Mouse (Mus musculus): ENCODE measurements at regions not wholly inside any gene's neighbourhood (a gene's known extent, or its start where the extent isn't known, plus 50 kb on each side); places are given as distances from the start of the nearest gene placed in this dataset.
A peak's percentile ranks its signal among the peaks of the same experiment; 100 is the strongest.

GRCm38 (mm10) chr3:154472426-154472825 is 124.1 kb upstream of the Cryz start:
- Histone ChIP-seq H3K27ac (ENCODE audit: insufficient read depth, low read depth) (no peak overlapping the region), H3K36me3 (replicated peaks in 1 of 2; ENCODE audit: control insufficient read depth in 1 of 2, insufficient read depth in 1 of 2, low read length in 1 of 2) (no peaks in the 10 kb centered on the region), H3K9me3 (replicated peaks; ENCODE audit: low read length) (no peaks in the 10 kb centered on the region), H3K79me2 (replicated peaks; ENCODE audit: control insufficient read depth, extremely low read depth, insufficient read depth, poor library complexity, severe bottlenecking) (no peaks in the 10 kb centered on the region), H3K4me1 (ENCODE audit: control insufficient read depth in 1 of 2, insufficient read depth in 2 of 2) (no peaks in the 10 kb centered on the region), H3K9ac (ENCODE audit: insufficient read depth, low read depth) (no peak overlapping the region), H3K4me2 (ENCODE audit: insufficient read depth, low read depth, poor library complexity, severe bottlenecking) (no peak overlapping the region), H3K27me3 (replicated peaks) (no peaks in the 10 kb centered on the region), H3K4me3 (replicated peaks in 1 of 3; ENCODE audit: low read depth in 2 of 3, low read length in 2 of 3, poor library complexity in 1 of 3) (no peak overlapping the region)
- DNase-seq (ENCODE audit: extremely low read depth), result no peak
- dilution Hi-C loops (cut with MboI; ENCODE audit: extremely low pct_ligation_motif_present, extremely low pct_unique_long_range_greater_than_20kb, low sequenced_read_pairs) (no loop called here), in situ Hi-C loops (cut with MboI; ENCODE audit: low pct_ligation_motif_present, low pct_unique_long_range_greater_than_20kb, low sequenced_read_pairs) (no loop called here)
- TF ChIP-seq MAX (IDR thresholded peaks at IDR 0.05; ENCODE audit: low read length) (no peak), MAZ (IDR thresholded peaks at IDR 0.05; ENCODE audit: low read depth, low read length) (no peak), TBP (conservative IDR thresholded peaks at IDR 0.05; ENCODE audit: low read depth, low read length) (no peak), TCF12 (IDR thresholded peaks at IDR 0.05; ENCODE audit: low read depth, low read length) (no peak)

GRCm38 (mm10) chr3:154467581-154468374 is 128.7 kb upstream of the Cryz start:
- Histone ChIP-seq H3K36me3 (replicated peaks in 1 of 2; ENCODE audit: control insufficient read depth in 1 of 2, insufficient read depth in 1 of 2, low read length in 1 of 2) (peaks cover 0 to 8% of the 10 kb centered on the region in 2 experiments), H3K9me3 (replicated peaks; ENCODE audit: low read length) (no peaks in the 10 kb centered on the region), H3K4me2 (ENCODE audit: insufficient read depth, low read depth, poor library complexity, severe bottlenecking) (no peak overlapping the region), H3K27me3 (replicated peaks) (no peaks in the 10 kb centered on the region), H3K4me1 (ENCODE audit: control insufficient read depth in 1 of 2, insufficient read depth in 2 of 2) (no peaks in the 10 kb centered on the region), H3K79me2 (replicated peaks; ENCODE audit: control insufficient read depth, extremely low read depth, insufficient read depth, poor library complexity, severe bottlenecking) (no peaks in the 10 kb centered on the region), H3K4me3 (replicated peaks in 1 of 3; ENCODE audit: low read depth in 2 of 3, low read length in 2 of 3, poor library complexity in 1 of 3) (no peak overlapping the region), H3K27ac (ENCODE audit: insufficient read depth, low read depth) (no peak overlapping the region), H3K9ac (ENCODE audit: insufficient read depth, low read depth) (no peak overlapping the region)
- in situ Hi-C loops (cut with MboI; ENCODE audit: low pct_ligation_motif_present, low pct_unique_long_range_greater_than_20kb, low sequenced_read_pairs), result no loop called here
- no peak for DNase-seq (ENCODE audit: extremely low read depth)
- dilution Hi-C loops (cut with MboI; ENCODE audit: extremely low pct_ligation_motif_present, extremely low pct_unique_long_range_greater_than_20kb, low sequenced_read_pairs), result no loop called here
- TF ChIP-seq GABPA (IDR thresholded peaks at IDR 0.05; ENCODE audit: insufficient replicate concordance, low read depth, low read length) (no peak), NRF1 (IDR thresholded peaks at IDR 0.05; ENCODE audit: low read depth, low read length) (no peak), TCF12 (IDR thresholded peaks at IDR 0.05; ENCODE audit: low read depth, low read length) (no peak), E2F4 (IDR thresholded peaks at IDR 0.05; ENCODE audit: insufficient replicate concordance, low read depth, low read length) (no peak), MEF2A (IDR thresholded peaks at IDR 0.05; ENCODE audit: borderline replicate concordance, low read depth, low read length) (no peak), ZNF384 (IDR thresholded peaks at IDR 0.05; ENCODE audit: low read depth, low read length) (no peak)

GRCm38 (mm10) chr3:154458208-154458607 is 127.7 kb upstream of the Lhx8 start:
- H3K4me3 ChIP-seq (replicated peaks in 1 of 3; ENCODE audit: low read depth in 2 of 3, low read length in 2 of 3, poor library complexity in 1 of 3), result no peak overlapping the region
- H3K27ac ChIP-seq (ENCODE audit: insufficient read depth, low read depth), result no peak overlapping the region
- dilution Hi-C loops (cut with MboI; ENCODE audit: extremely low pct_ligation_motif_present, extremely low pct_unique_long_range_greater_than_20kb, low sequenced_read_pairs), result no loop called here
- H3K36me3 ChIP-seq (replicated peaks in 1 of 2; ENCODE audit: control insufficient read depth in 1 of 2, insufficient read depth in 1 of 2, low read length in 1 of 2), result peaks cover 0 to 2% of the 10 kb centered on the region in 2 experiments
- TF ChIP-seq UBTF (IDR thresholded peaks at IDR 0.05; ENCODE audit: low read depth, low read length) (no peak), RAD21 (IDR thresholded peaks at IDR 0.05; ENCODE audit: low read depth, low read length) (peak; percentile 33), SMC3 (IDR thresholded peaks at IDR 0.05; ENCODE audit: low read depth, low read length) (peak; percentile 45), CTCF (conservative IDR thresholded peaks at IDR 0.05 in 1 of 2, IDR thresholded peaks at IDR 0.05 in 1 of 2; ENCODE audit: low read depth in 2 of 2, low read length in 2 of 2) (peak; percentile 44 to 72), IRF4 (IDR thresholded peaks at IDR 0.05; ENCODE audit: low read depth, low read length) (no peak), ETS1 (conservative IDR thresholded peaks at IDR 0.05; ENCODE audit: low read depth, low read length) (no peak), CHD2 (IDR thresholded peaks at IDR 0.05; ENCODE audit: low read length) (no peak), RCOR1 (conservative IDR thresholded peaks at IDR 0.05; ENCODE audit: low read depth, low read length) (no peak), TBP (conservative IDR thresholded peaks at IDR 0.05; ENCODE audit: low read depth, low read length) (no peak), ZC3H11A (IDR thresholded peaks at IDR 0.05; ENCODE audit: low read depth, low read length) (no peak), ZKSCAN1 (IDR thresholded peaks at IDR 0.05; ENCODE audit: borderline replicate concordance, low read depth, low read length) (no peak), KAT2A (IDR thresholded peaks at IDR 0.05; ENCODE audit: insufficient replicate concordance, low read length) (no peak), USF1 (IDR thresholded peaks at IDR 0.05; ENCODE audit: low read depth, low read length) (no peak), MEF2A (IDR thresholded peaks at IDR 0.05; ENCODE audit: borderline replicate concordance, low read depth, low read length) (no peak), E2F4 (IDR thresholded peaks at IDR 0.05; ENCODE audit: insufficient replicate concordance, low read depth, low read length) (no peak), MXI1 (IDR thresholded peaks at IDR 0.05; ENCODE audit: low read depth, low read length) (no peak), TCF12 (IDR thresholded peaks at IDR 0.05; ENCODE audit: low read depth, low read length) (no peak), NELFE (IDR thresholded peaks at IDR 0.05; ENCODE audit: low read depth, low read length) (no peak), ZNF384 (IDR thresholded peaks at IDR 0.05; ENCODE audit: low read depth, low read length) (no peak)
- no peaks in the 10 kb centered on the region for H3K79me2 ChIP-seq (replicated peaks; ENCODE audit: control insufficient read depth, extremely low read depth, insufficient read depth, poor library complexity, severe bottlenecking)
- DNase-seq (ENCODE audit: extremely low read depth), result peak; percentile 43
- no peaks in the 10 kb centered on the region for H3K27me3 ChIP-seq (replicated peaks)
- H3K9me3 ChIP-seq (replicated peaks; ENCODE audit: low read length), result no peaks in the 10 kb centered on the region
- H3K4me2 ChIP-seq (ENCODE audit: insufficient read depth, low read depth, poor library complexity, severe bottlenecking), result no peak overlapping the region
- H3K4me1 ChIP-seq (ENCODE audit: control insufficient read depth in 1 of 2, insufficient read depth in 2 of 2), result peaks cover 0 to 4% of the 10 kb centered on the region in 2 experiments; a peak in 1 of 4 replicates
- H3K9ac ChIP-seq (ENCODE audit: insufficient read depth, low read depth), result no peak overlapping the region
- in situ Hi-C loops (cut with MboI; ENCODE audit: low pct_ligation_motif_present, low pct_unique_long_range_greater_than_20kb, low sequenced_read_pairs), result no loop called here

Data from CH12.LX (cell line).